14 mouse cellular contexts compared by ENCODE assay signal in genomic region chrX:109121161-109121560, GRCm38 (mm10). TPM values are rescaled to one million over a fixed set of nuclear protein-coding genes. Genes with fewer than 3 reads are reported as not detected.
DNase-seq lines count a peak whose midpoint lies in the region; ATAC-seq and TF ChIP-seq lines count a peak whose summit lies in the region.
"Had no signal": no experiment of that assay in that cellular context is flagged by ENCODE, and none has a peak within 500 bp of the region (broad histone marks: within the 10 kb centered on the region; RNA-seq: fewer than 3 reads in every experiment).

No protein-coding gene starts in this region.

- no peak overlapping the region for H3K9ac ChIP-seq in lung, embryonic 14.5 days
- H3K9ac ChIP-seq: embryonic facial prominence, embryonic 15.5 days; liver, embryonic 14.5 days had no signal

- peak overlapping the region; percentile 45 for H3K4me3 ChIP-seq in gastrocnemius, adult 2 months
- no peak overlapping the region for H3K4me3 ChIP-seq in lung, embryonic 14.5 days (ENCODE audit: low read depth, low read length)
- no peak overlapping the region for H3K4me3 ChIP-seq in brown adipose tissue, adult 24 weeks (ENCODE audit: insufficient read depth, low read depth, low read length)
- H3K4me3 ChIP-seq: embryonic facial prominence, embryonic 15.5 days; heart, embryonic 10.5 days had no signal

- DNase-seq in gastrocnemius, adult 2 months, result peak; percentile 25
- DNase-seq in gastrocnemius, postnatal 25 days, result no peak
- no peak for DNase-seq in lung, embryonic 14.5 days
- no peak for DNase-seq in lung, postnatal 36 days
- peak; percentile 6 for DNase-seq in gastrocnemius, postnatal 14 days
- no peak for DNase-seq in retina, postnatal 1 day
- DNase-seq in MN1 (ENCODE audit: low spot score), result no peak
- DNase-seq: cerebellum, adult 8-10 months; thymus, postnatal 25 days had no signal

- H3K27me3 ChIP-seq in lung, embryonic 14.5 days (ENCODE audit: insufficient read depth, low read length), result no peaks in the 10 kb centered on the region
- H3K27me3 ChIP-seq: embryonic facial prominence, embryonic 15.5 days had no signal

- no peak for TF ChIP-seq CTCF in gastrocnemius, adult 2 months (IDR thresholded peaks at IDR 0.05)
- no peak for TF ChIP-seq CTCF in lung, embryonic 14.5 days (IDR thresholded peaks at IDR 0.05; ENCODE audit: low read depth)

- WGBS in lung, embryonic 14.5 days, result 33% methylated on average over 9 of the region's 9 CpGs

- no peak overlapping the region for H3K4me2 ChIP-seq in lung, embryonic 14.5 days
- H3K4me2 ChIP-seq: embryonic facial prominence, embryonic 15.5 days had no signal

- H3K9me3 ChIP-seq in lung, embryonic 14.5 days (ENCODE audit: low read depth, low read length), result no peaks in the 10 kb centered on the region
- H3K9me3 ChIP-seq: embryonic facial prominence, embryonic 15.5 days; heart, embryonic 10.5 days had no signal

- H3K36me3 ChIP-seq in lung, embryonic 14.5 days (ENCODE audit: insufficient read depth), result no peaks in the 10 kb centered on the region
- H3K36me3 ChIP-seq: embryonic facial prominence, embryonic 15.5 days; heart, embryonic 10.5 days had no signal

- H3K27ac ChIP-seq in gastrocnemius, adult 2 months, result peak overlapping the region; percentile 74
- H3K27ac ChIP-seq in lung, embryonic 14.5 days (ENCODE audit: low read depth), result no peak overlapping the region; the same call in 1 of the 2 replicates
- H3K27ac ChIP-seq in brown adipose tissue, adult 24 weeks (replicated peaks; ENCODE audit: low read depth, low read length), result peak overlapping the region; percentile 86
- H3K27ac ChIP-seq: embryonic facial prominence, embryonic 15.5 days; heart, embryonic 10.5 days; liver, embryonic 14.5 days had no signal

- intact Hi-C loops in gastrocnemius, adult 2 months (cut with DNase I), result no loop called here
- intact Hi-C loops in gastrocnemius, postnatal 14 days (cut with DNase I; ENCODE audit: low total_unique reads), result no loop called here

- H3K4me1 ChIP-seq in lung, embryonic 14.5 days (ENCODE audit: insufficient read depth), result peaks cover 3% of the 10 kb centered on the region; the same call in 1 of the 2 replicates
- peaks cover 22% of the 10 kb centered on the region for H3K4me1 ChIP-seq in brown adipose tissue, adult 24 weeks (ENCODE audit: control insufficient read depth, insufficient read depth, insufficient read length, low read length)
- H3K4me1 ChIP-seq: embryonic facial prominence, embryonic 15.5 days had no signal

- ATAC-seq in lung, embryonic 14.5 days (ENCODE audit: insufficient read depth), result peak; percentile 64; the same call in 1 of the 2 replicates
- ATAC-seq: intestine, embryonic 16.5 days had no signal

RNA-seq across cellular contexts. Expression of gene Sh3bgrl, which starts 26.0 kb away (rescaled TPM):
- total RNA-seq in gastrocnemius, adult 2 months (2021), result 10 to 100 TPM; 10.7 to 12.7 TPM
- total RNA-seq in gastrocnemius, postnatal 25 days (2021), result 10 to 100 TPM; 11.2 to 23.8 TPM
- 213 TPM in 2 replicates for polyA plus RNA-seq in lung, embryonic 14.5 days (2014; fragmentation: Nextera tagmentation; extraction: Ambion mirVana)
- 164 and 222 TPM in 2 replicates for polyA plus RNA-seq in brown adipose tissue, adult 24 weeks (2012; ENCODE audit: insufficient read depth, insufficient read length, missing spikeins)
- total RNA-seq in gastrocnemius, postnatal 14 days (2021), result 10 to 100 TPM; 21.8 to 24.3 TPM

Comparison
In these comparisons a context has a peak if more than half of its experiments do, and no peak if none do; other contexts are left out.
1. DNase-seq: peak in gastrocnemius, adult 2 months (single experiment) and gastrocnemius, postnatal 14 days (single experiment); none in gastrocnemius, postnatal 25 days (single experiment), lung, embryonic 14.5 days (single experiment), lung, postnatal 36 days (single experiment), retina, postnatal 1 day (single experiment) and MN1 (single experiment).